Mouse (Mus musculus) lung, adult 2 months (tissue): ENCODE data around the gene Atp5j.

ENCODE experiments used
- CTCF ChIP-seq: fragments of 200-500 bp; IDR thresholded peaks from 2 replicates; pipeline ENCODE4 v1.5.1; 2011; ENCODE audit warnings: mild to moderate bottlenecking, low read length, control low read depth; ENCODE audit not compliant: insufficient read depth
- POLR2A ChIP-seq: fragments of 200-500 bp; IDR thresholded peaks from 2 replicates; pipeline ENCODE4 v1.6.1; 2011; ENCODE audit warnings: low read depth, mild to moderate bottlenecking, control low read depth, low read length, borderline replicate concordance; ENCODE audit errors: extremely low read depth

- TF ChIP-seq POLR2A (no peak), CTCF (no peak)
Measured at GRCm38 (mm10) chr16:84884572-84884971, 49.1 kb upstream of the Atp5j start.
